Mouse (Mus musculus) kidney, adult 2 months (tissue): ENCODE data around the gene Vstm5. TPM values are rescaled to one million over a fixed set of nuclear protein-coding genes. Genes with fewer than 3 reads are reported as not detected.

Experiments used
- DNase-seq: peaks from one replicate; pipeline ENCODE4 v3.0.0; 2021
- H3K27ac ChIP-seq: fragments of 200-500 bp; 2 replicates; pipeline ENCODE4 v1.5.1; 2012; ENCODE audit warnings: low read depth, low read length, control low read depth, inconsistent platforms; ENCODE audit not compliant: insufficient read depth
- H3K27me3 ChIP-seq: fragments of 200-500 bp; replicated peaks from 2 replicates; pipeline ENCODE4 v1.6.1; 2012; ENCODE audit warnings: mild to moderate bottlenecking, moderate library complexity, low read length, inconsistent platforms; ENCODE audit not compliant: control insufficient read depth, insufficient read depth
- H3K36me3 ChIP-seq: fragments of 200-500 bp; 2 replicates; pipeline ENCODE4 v1.6.1; 2012; ENCODE audit warnings: mild to moderate bottlenecking, moderate library complexity, low read length, inconsistent platforms; ENCODE audit not compliant: control insufficient read depth, insufficient read depth
- H3K4me1 ChIP-seq: fragments of 200-500 bp; 2 replicates; pipeline ENCODE4 v1.6.1; 2011; ENCODE audit warnings: low read length; ENCODE audit not compliant: control insufficient read depth, insufficient read depth
- H3K4me3 ChIP-seq: fragments of 200-500 bp; 2 replicates; pipeline ENCODE4 v1.5.1; 2011; ENCODE audit warnings: mild to moderate bottlenecking, low read depth, low read length, control low read depth; ENCODE audit not compliant: insufficient read depth
- CTCF ChIP-seq: fragments of 200-500 bp; conservative IDR thresholded peaks from 2 replicates; pipeline ENCODE4 v1.5.1; 2011; ENCODE audit warnings: low read depth, mild to moderate bottlenecking, control low read depth, low read length, moderate library complexity, mixed read lengths; ENCODE audit not compliant: insufficient read depth, insufficient read length
- POLR2A ChIP-seq: fragments of 200-500 bp; IDR thresholded peaks from one replicate; pipeline ENCODE4 v1.6.1; 2011; ENCODE audit warnings: low read depth, low read length, control low read depth
- WGBS: fragments of 180-500 bp; shearing (Covaris S2); methylation state at CpG from one replicate; pipeline ENCODE4 v1.1.7; 2018; 5-methylcytosine and 5-hydroxymethylcytosine counted together
- polyA plus RNA-seq: library from polyadenylated mRNA; depleted of rRNA; stranded (reverse); fragments of >200 nt; gene quantifications from 2 replicates; pipeline ENCODE4 v1.2.3, GENCODE M21; 2012

Vstm5 gene
- polyA plus RNA-seq, 1 experiment: 11.6 TPM

- Histone ChIP-seq H3K4me3 (no peak overlapping the region), H3K27ac (no peak overlapping the region), H3K36me3 (no peaks in the 10 kb centered on the region), H3K4me1 (peaks cover 12% of the 10 kb centered on the region; the same call in 1 of the 2 replicates), H3K27me3 (no peaks in the 10 kb centered on the region)
- 50% methylated on average over 3 of the region's 3 CpGs for WGBS
- DNase-seq: no peak
- no peak for TF ChIP-seq CTCF
- no peak for TF ChIP-seq POLR2A
These were observed 17.4 kb downstream of the Vstm5 start for GRCm38 (mm10) chr9:15256214-15256613.

DNA sequence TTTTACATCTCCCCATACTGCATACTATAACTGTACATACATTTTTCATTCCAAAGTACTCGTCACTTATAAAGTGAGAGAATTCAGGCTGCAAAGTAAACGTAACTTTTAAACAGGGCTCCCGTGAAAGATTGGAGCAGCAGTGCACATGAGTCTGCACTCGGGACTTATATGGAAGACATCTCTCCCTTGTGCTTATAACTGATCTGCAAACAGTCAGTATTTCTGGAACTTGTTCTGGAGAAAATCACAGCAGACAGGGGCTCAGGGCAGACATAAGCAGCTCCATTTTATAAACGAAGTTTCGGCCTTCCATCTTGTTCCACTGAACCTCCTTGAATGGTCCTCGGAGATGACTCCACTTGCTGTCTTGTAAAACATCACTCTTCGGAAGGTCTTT is 23.1 kb downstream of the Vstm5 start:
- no peak for TF ChIP-seq POLR2A
- Histone ChIP-seq H3K27ac (no peak overlapping the region), H3K4me1 (no peaks in the 10 kb centered on the region), H3K27me3 (no peaks in the 10 kb centered on the region), H3K36me3 (peaks cover 8% of the 10 kb centered on the region), H3K4me3 (no peak overlapping the region)
- no peak for DNase-seq
- WGBS: 92% methylated on average over 8 of the region's 8 CpGs

DNA sequence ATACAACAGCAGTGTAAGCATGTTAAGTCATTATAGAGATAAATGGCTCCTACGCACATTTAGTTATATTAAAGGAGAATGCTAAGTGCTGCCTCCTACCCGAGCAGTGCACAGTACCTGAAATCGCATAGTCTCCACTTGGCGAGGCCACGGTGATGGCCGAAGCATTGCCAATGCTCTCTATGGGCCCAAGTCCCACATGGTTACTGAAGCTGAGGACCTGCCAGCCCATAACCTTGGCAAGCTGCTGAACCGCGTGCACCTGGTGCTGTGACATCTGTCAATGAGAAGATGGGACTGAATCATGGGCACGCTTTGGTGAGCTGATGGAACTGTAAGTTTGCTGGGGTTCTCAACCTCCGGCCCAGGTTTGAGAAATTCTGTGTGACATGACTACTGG is 24.6 kb downstream of the Vstm5 start:
- H3K27me3 ChIP-seq: no peaks in the 10 kb centered on the region
- H3K4me1 ChIP-seq: no peaks in the 10 kb centered on the region
- peaks cover 8% of the 10 kb centered on the region for H3K36me3 ChIP-seq
- WGBS: 95% methylated on average over 10 of the region's 10 CpGs
- no peak for DNase-seq
- H3K27ac ChIP-seq: no peak overlapping the region
- TF ChIP-seq POLR2A (no peak), CTCF (no peak)
- no peak overlapping the region for H3K4me3 ChIP-seq

DNA sequence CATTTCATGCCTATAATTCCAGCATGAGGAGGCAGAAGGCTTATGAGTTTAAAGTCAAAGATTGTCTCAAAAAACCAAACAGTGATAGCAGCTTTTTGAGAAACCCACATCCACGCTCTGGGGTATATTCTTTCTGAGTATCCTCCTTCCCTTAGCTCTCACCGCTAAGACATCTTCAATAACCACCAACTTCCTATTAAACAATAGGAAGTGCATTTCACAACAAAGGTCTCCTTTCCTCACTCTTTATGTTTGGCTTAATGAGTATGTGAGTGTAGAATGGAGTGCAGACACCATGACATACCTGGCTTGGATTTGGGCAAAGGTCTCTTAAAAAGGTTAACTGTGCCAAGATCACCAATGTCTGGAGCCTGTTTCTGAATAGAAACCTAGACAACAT is 35.1 kb downstream of the Vstm5 start:
- 91% methylated on average over 2 of the region's 2 CpGs for WGBS
- TF ChIP-seq CTCF (no peak), POLR2A (no peak)
- Histone ChIP-seq H3K27ac (no peak overlapping the region), H3K4me3 (no peak overlapping the region), H3K27me3 (no peaks in the 10 kb centered on the region), H3K36me3 (peaks cover 7% of the 10 kb centered on the region), H3K4me1 (no peaks in the 10 kb centered on the region)
- DNase-seq: no peak

- WGBS: 92% methylated on average over 4 of the region's 4 CpGs
- H3K27me3 ChIP-seq: no peaks in the 10 kb centered on the region
- no peak overlapping the region for H3K27ac ChIP-seq
- no peak overlapping the region for H3K4me3 ChIP-seq
- peaks cover 5% of the 10 kb centered on the region; the same call in 1 of the 2 replicates for H3K4me1 ChIP-seq
- H3K36me3 ChIP-seq: peaks cover 7% of the 10 kb centered on the region
- no peak for DNase-seq
- TF ChIP-seq POLR2A (no peak), CTCF (no peak)
These were observed 38.0 kb downstream of the Vstm5 start for GRCm38 (mm10) chr9:15276855-15277254.

DNA sequence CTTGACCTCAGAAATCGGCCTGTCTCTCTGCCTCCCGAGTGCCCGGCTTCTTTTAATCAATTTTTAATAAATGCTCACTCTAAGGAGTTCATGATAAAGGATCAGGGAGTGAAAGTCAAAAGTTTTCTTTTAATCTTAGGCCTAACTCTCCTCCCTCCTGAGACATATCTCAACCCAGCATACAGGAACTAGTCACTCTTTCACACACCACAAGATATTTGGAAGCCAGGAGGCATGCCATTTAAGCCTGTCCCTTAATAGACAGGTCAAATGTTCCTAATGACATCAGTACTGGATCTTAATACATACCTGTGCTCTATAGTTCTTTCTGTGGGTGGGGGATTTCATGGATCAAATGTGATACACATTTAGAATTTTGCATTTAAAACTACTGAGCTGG is 39.5 kb downstream of the Vstm5 start:
- H3K27ac ChIP-seq: no peak overlapping the region
- 80% methylated on average over 3 of the region's 3 CpGs for WGBS
- H3K4me1 ChIP-seq: peaks cover 5% of the 10 kb centered on the region; the same call in 1 of the 2 replicates
- no peak for DNase-seq
- TF ChIP-seq CTCF (no peak), POLR2A (no peak)
- no peaks in the 10 kb centered on the region for H3K27me3 ChIP-seq
- H3K4me3 ChIP-seq: no peak overlapping the region
- peaks cover 4% of the 10 kb centered on the region; the same call in 1 of the 2 replicates for H3K36me3 ChIP-seq

GRCm38 (mm10) chr9:15279139-15279648 is 40.3 kb downstream of the Vstm5 start:
- TF ChIP-seq CTCF (no peak), POLR2A (no peak)
- H3K27me3 ChIP-seq: no peaks in the 10 kb centered on the region
- peaks cover 4% of the 10 kb centered on the region; the same call in 1 of the 2 replicates for H3K36me3 ChIP-seq
- peak overlapping the region; percentile 92 for H3K27ac ChIP-seq
- no peak for DNase-seq
- peaks cover 5% of the 10 kb centered on the region; the same call in 1 of the 2 replicates for H3K4me1 ChIP-seq
- WGBS: 6% methylated on average over 19 of the region's 19 CpGs
- H3K4me3 ChIP-seq: peak overlapping the region; percentile 99
